Comparison of ENCODE assay signal across 9 mouse cellular contexts in genomic region chr7:49392180-49392579, GRCm38 (mm10).
DNase-seq lines count a peak whose midpoint lies in the region; ATAC-seq lines count a peak whose summit lies in the region.
"Had no signal": no experiment of that assay in that cellular context is flagged by ENCODE, and none has a peak within 500 bp of the region (broad histone marks: within the 10 kb centered on the region; RNA-seq: fewer than 3 reads in every experiment).

No protein-coding gene starts in this region.

- DNase-seq in right cerebral cortex, postnatal 10 days (ENCODE audit: low spot score in 2 of 2): peak; percentile 65 to 89
- DNase-seq in right cerebral cortex, postnatal 25 days: no peak
- peak; percentile 52 to 74 for DNase-seq in layer of hippocampus, postnatal 14 days (ENCODE audit: low spot score in 2 of 2)
- peak; percentile 50 for DNase-seq in retina, postnatal 1 day
- no peak for DNase-seq in adrenal gland, postnatal 14 days
- DNase-seq in gastrocnemius, adult 8-10 months (ENCODE audit: low spot score in 2 of 2): no peak
- DNase-seq: kidney, adult 18-20 months had no signal

- H3K4me3 ChIP-seq in forebrain, embryonic 16.5 days (replicated peaks; ENCODE audit: low read length): no peak overlapping the region

- H3K36me3 ChIP-seq in forebrain, embryonic 16.5 days (ENCODE audit: control insufficient read depth, insufficient read depth): no peaks in the 10 kb centered on the region

- H3K9me3 ChIP-seq in forebrain, embryonic 16.5 days (ENCODE audit: control insufficient read depth, low read length): no peaks in the 10 kb centered on the region

- H3K4me2 ChIP-seq in forebrain, embryonic 16.5 days (ENCODE audit: low read length): no peak overlapping the region
- H3K4me2 ChIP-seq: liver, embryonic 11.5 days had no signal

- H3K4me1 ChIP-seq in forebrain, embryonic 16.5 days (replicated peaks; ENCODE audit: control insufficient read depth, insufficient read depth, low read length): peaks cover 47% of the 10 kb centered on the region

- no peak overlapping the region for H3K9ac ChIP-seq in forebrain, embryonic 16.5 days (replicated peaks; ENCODE audit: low read depth, low read length)

- ATAC-seq in forebrain, embryonic 16.5 days: peak; percentile 49

- peak overlapping the region; percentile 64 for H3K27ac ChIP-seq in forebrain, embryonic 16.5 days (ENCODE audit: low read length)

- 34% methylated on average over 3 of the region's 3 CpGs for WGBS in forebrain, embryonic 16.5 days

- no peaks in the 10 kb centered on the region for H3K27me3 ChIP-seq in forebrain, embryonic 16.5 days (replicated peaks; ENCODE audit: control insufficient read depth, insufficient read depth, low read length)

Comparison
In these comparisons a context has a peak if more than half of its experiments do, and no peak if none do; other contexts are left out.
1. DNase-seq: peak in right cerebral cortex, postnatal 10 days (2 of 2), layer of hippocampus, postnatal 14 days (2 of 2) and retina, postnatal 1 day (single experiment); none in right cerebral cortex, postnatal 25 days (single experiment), adrenal gland, postnatal 14 days (single experiment) and gastrocnemius, adult 8-10 months (0 of 2).